In genomic region chr1:189013587-189013921, GRCm38 (mm10) we compare ENCODE assay signal across 8 mouse cellular contexts. TPM values are rescaled to one million over a fixed set of nuclear protein-coding genes. Genes with fewer than 3 reads are reported as not detected.
DNase-seq lines count a peak whose midpoint lies in the region; ATAC-seq and TF ChIP-seq lines count a peak whose summit lies in the region.

No protein-coding gene starts in this region.

- no peak overlapping the region for H3K9ac ChIP-seq in lung, embryonic 15.5 days
- H3K9ac ChIP-seq in hindbrain, postnatal 0 days (replicated peaks; ENCODE audit: low read length) = no peak overlapping the region
- no peak overlapping the region for H3K9ac ChIP-seq in neural tube, embryonic 12.5 days

- WGBS in lung, embryonic 15.5 days = 13% methylated on average over 4 of the region's 4 CpGs
- WGBS in hindbrain, postnatal 0 days = 10% methylated on average over 4 of the region's 4 CpGs
- WGBS in neural tube, embryonic 12.5 days = 9% methylated on average over 4 of the region's 4 CpGs

- H3K27ac ChIP-seq in lung, embryonic 15.5 days = no peak overlapping the region
- H3K27ac ChIP-seq in hindbrain, postnatal 0 days = no peak overlapping the region
- H3K27ac ChIP-seq in neural tube, embryonic 12.5 days = no peak overlapping the region

- H3K36me3 ChIP-seq in lung, embryonic 15.5 days = no peaks in the 10 kb centered on the region
- no peaks in the 10 kb centered on the region for H3K36me3 ChIP-seq in hindbrain, postnatal 0 days (ENCODE audit: insufficient read depth, low read length)
- no peaks in the 10 kb centered on the region for H3K36me3 ChIP-seq in neural tube, embryonic 12.5 days

- H3K9me3 ChIP-seq in lung, embryonic 15.5 days = no peaks in the 10 kb centered on the region
- no peaks in the 10 kb centered on the region for H3K9me3 ChIP-seq in hindbrain, postnatal 0 days (ENCODE audit: low read length)
- no peaks in the 10 kb centered on the region for H3K9me3 ChIP-seq in neural tube, embryonic 12.5 days

- H3K4me1 ChIP-seq in lung, embryonic 15.5 days = peaks cover 15% of the 10 kb centered on the region
- H3K4me1 ChIP-seq in hindbrain, postnatal 0 days (ENCODE audit: insufficient read depth, low read length) = 0 out of 2 replicates have a peak, but pooled peaks cover 3% of the 10 kb centered on the region
- peaks cover 15% of the 10 kb centered on the region for H3K4me1 ChIP-seq in neural tube, embryonic 12.5 days

- DNase-seq in embryo, embryonic 11 days = peak; percentile 27
- DNase-seq in embryo, embryonic 9.5 days (ENCODE audit: extremely low spot score) = no peak
- DNase-seq in lung, postnatal 36 days = no peak
- no peak for DNase-seq in hindbrain, postnatal 0 days (ENCODE audit: low spot score)
- no peak for DNase-seq in spleen, adult 18-20 months
- DNase-seq in MN1 (ENCODE audit: low spot score) = no peak

- peak overlapping the region; percentile 51 for H3K4me2 ChIP-seq in lung, embryonic 15.5 days
- peak overlapping the region; percentile 30 for H3K4me2 ChIP-seq in hindbrain, postnatal 0 days (ENCODE audit: low read depth, low read length)
- peak overlapping the region; percentile 31 for H3K4me2 ChIP-seq in neural tube, embryonic 12.5 days (replicated peaks)

- no peak overlapping the region for H3K4me3 ChIP-seq in lung, embryonic 15.5 days
- H3K4me3 ChIP-seq in hindbrain, postnatal 0 days (ENCODE audit: low read length) = no peak overlapping the region
- H3K4me3 ChIP-seq in neural tube, embryonic 12.5 days = no peak overlapping the region

- H3K27me3 ChIP-seq in lung, embryonic 15.5 days = no peaks in the 10 kb centered on the region
- no peaks in the 10 kb centered on the region for H3K27me3 ChIP-seq in hindbrain, postnatal 0 days (ENCODE audit: insufficient read depth, low read length)
- 0 out of 2 replicates have a peak, but pooled peaks cover 6% of the 10 kb centered on the region for H3K27me3 ChIP-seq in neural tube, embryonic 12.5 days (replicated peaks)

- no peak for TF ChIP-seq CTCF in hindbrain, postnatal 0 days (IDR thresholded peaks at IDR 0.05; ENCODE audit: low read depth)

- ATAC-seq in lung, embryonic 15.5 days (ENCODE audit: borderline replicate concordance, extremely low read depth, low FRiP score, low TSS enrichment) = peak; percentile 8; the same call in 1 of the 2 replicates
- no peak; the same call in 1 of the 2 replicates for ATAC-seq in hindbrain, postnatal 0 days
- ATAC-seq in neural tube, embryonic 12.5 days (ENCODE audit: low FRiP score, low read depth) = no peak

RNA-seq across cellular contexts. Expression of gene Kctd3, which starts 5.9 kb away (rescaled TPM):
- polyA plus RNA-seq in lung, embryonic 15.5 days (2015; fragmentation: Nextera tagmentation; extraction: Ambion mirVana) = 33.2 and 33.9 TPM in 2 replicates
- total RNA-seq in hindbrain, postnatal 0 days (2014; rRNA removed) = 65.0 and 73.8 TPM in 2 replicates
- 40.7 and 45.4 TPM in 2 replicates for polyA plus RNA-seq in hindbrain, postnatal 0 days (2015; fragmentation: Nextera tagmentation; extraction: Ambion mirVana)
- polyA plus RNA-seq in neural tube, embryonic 12.5 days (2016; fragmentation: Nextera tagmentation; extraction: Ambion mirVana) = 41.8 and 42.4 TPM in 2 replicates
